Mouse (Mus musculus): ENCODE measurements at regions not wholly inside any gene's neighbourhood (a gene's known extent, or its start where the extent isn't known, plus 50 kb on each side); places are given as distances from the start of the nearest gene placed in this dataset.

GRCm38 (mm10) chr11:31780969-31781368, 91.0 kb upstream of the Cpeb4 start:
- DNase-seq = no peak
- intact Hi-C loops (cut with DNase I) = no loop called here

DNA sequence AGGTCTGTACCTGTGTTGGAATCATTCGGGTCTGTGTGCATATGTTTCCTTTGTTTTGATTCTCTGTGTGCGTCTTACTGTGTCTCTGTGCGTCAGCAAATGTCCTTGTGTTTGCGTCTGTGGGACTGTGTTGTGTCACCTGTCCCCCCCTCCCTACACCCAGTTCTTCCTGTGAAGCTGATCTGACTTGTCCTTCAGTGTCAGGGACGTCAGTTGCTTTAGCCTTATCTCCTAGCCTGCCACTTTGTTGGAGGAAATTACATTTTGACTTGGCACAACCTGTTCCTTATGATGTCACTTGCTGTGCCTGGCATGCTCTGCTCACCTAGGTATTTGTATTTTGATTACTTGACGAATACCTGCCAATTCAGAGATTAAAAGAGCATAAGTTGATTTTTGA, 90.4 kb upstream of the Cpeb4 start:
- intact Hi-C loops (cut with DNase I) = no loop called here
- no peak for DNase-seq

- DNase-seq = no peak
- intact Hi-C loops (cut with DNase I) = no loop called here
Observed at GRCm38 (mm10) chr11:31783506-31784063, 88.4 kb upstream of the Cpeb4 start.

DNA sequence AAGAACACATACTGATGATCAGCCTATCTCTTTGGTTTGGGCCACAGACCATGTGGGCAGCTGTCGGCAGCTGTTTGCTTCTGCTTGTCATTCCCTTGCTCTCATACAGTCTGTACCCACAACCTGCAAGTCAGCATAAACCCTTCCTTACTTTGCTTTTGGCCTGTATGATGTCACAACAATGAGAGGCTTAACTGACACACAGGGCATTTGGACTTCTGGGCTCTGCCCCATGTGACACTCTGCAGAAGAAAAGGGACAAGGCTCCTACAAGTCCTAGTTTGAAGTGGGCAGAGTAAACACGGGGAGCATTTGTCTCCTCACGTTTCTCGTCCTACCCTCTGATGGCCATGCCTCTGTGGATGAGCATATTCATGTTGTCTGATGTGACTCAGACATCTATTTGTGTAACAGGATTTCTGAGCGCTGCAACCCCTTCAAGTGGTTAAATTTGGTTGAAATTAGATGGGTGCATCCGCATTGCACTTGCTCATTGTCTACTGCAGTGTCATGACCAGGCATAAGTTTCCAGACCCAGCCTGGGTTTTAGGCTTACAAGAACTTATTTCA, 87.6 kb upstream of the Cpeb4 start:
- no peak for DNase-seq
- intact Hi-C loops (cut with DNase I) = no loop called here

GRCm38 (mm10) chr11:31785160-31785559, 86.9 kb upstream of the Cpeb4 start:
- DNase-seq = no peak
- intact Hi-C loops (cut with DNase I) = no loop called here

GRCm38 (mm10) chr11:31787376-31787775, 84.6 kb upstream of the Cpeb4 start:
- intact Hi-C loops (cut with DNase I) = no loop called here
- DNase-seq = no peak

DNA sequence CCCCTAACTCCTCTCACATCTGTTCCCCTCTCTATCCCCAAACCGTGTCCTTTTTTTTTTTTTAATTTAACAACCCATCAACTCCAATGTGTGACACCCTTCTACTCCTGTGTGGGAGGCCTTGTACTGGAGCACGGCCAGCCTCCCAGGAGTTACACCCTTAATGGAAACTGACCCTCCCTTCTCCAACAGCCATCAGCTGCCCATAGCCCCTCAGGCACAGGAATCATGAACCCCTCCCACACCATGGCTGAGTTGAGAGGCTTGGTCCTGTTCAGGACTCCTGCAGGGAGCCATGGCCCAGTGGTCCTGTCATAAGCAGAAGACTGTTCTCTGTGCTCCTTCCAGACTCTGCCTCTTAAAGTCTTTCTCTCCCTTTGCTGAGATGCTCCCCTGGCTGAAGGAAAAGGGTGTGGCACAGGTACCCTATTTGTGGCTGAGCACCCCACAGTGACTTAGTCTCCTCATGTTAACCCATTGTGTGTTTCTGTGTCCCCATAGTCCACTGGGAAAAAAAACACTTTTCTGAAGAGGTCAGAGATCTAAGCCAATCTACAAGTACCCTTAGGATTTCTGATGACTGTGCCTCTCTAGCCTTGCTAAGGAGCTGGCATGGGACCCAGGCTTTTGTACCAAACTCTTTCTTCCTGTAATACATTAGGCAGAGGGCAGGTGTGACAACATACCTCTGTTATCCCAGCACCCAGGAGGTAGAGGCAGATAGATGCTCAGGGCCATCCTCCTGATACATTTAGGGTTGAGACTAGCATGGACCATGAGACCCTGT, 83.9 kb upstream of the Cpeb4 start:
- intact Hi-C loops (cut with DNase I) = no loop called here

DNA sequence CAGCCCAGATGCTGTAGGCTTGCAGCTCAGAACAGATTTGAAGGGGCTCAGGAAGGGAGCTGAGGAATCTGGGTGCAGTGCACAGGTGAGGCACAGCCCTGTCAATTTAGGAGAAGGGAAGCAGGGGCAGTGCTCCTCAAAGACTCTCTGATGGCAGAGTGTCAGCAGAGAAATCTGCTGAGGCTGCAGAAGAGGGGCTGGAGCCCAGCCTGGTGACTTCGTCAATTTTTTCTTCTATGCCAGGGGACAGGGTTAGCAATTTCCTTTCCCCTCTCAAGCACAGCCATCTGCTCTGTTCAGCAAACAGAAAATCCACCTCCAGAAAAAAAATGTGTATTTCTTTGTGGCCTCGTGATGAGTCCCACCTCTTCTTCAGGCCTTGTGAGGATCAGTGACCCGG, 82.0 kb upstream of the Cpeb4 start:
- intact Hi-C loops (cut with DNase I) = no loop called here
- DNase-seq = no peak

More for the DNA sequence above, 83.9 kb upstream of the Cpeb4 start:
- DNase-seq = no peak

DNA sequence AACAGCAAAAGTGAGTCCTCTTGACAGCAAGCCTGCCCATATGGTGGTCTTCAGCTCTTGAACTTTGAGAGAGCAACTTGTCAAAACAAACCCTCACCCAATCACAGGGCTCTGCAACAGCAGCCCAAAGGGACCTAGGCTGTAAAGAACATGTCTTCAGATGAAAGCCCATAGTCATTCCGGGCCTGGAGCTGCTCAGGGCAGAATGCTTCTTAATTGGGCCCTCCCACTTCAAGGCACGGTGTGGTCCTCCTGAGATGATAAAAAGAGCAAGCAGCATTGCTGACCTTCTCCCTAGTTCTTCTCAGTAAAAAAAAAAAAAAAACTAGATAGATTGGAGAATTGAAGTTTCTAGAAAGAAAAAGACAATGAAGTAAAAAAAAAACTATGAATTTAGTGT, 80.7 kb upstream of the Cpeb4 start:
- DNase-seq = no peak
- intact Hi-C loops (cut with DNase I) = no loop called here

GRCm38 (mm10) chr11:31795084-31795483, 76.9 kb upstream of the Cpeb4 start:
- no peak for DNase-seq
- intact Hi-C loops (cut with DNase I) = loop anchor here (5.0 kb wide), 1 partner anchor 83 kb away; no protein-coding TSS in a partner anchor

GRCm38 (mm10) chr11:31796245-31796644, 75.8 kb upstream of the Cpeb4 start:
- peak; percentile 49 to 69 for DNase-seq
- intact Hi-C loops (cut with DNase I) = loop anchor here (2.0 to 5.0 kb wide), 2 partner anchors 77 to 84 kb away; partner anchors contain the start of gene Cpeb4

GRCm38 (mm10) chr11:31801575-31801974, 70.4 kb upstream of the Cpeb4 start:
- DNase-seq = no peak

DNA sequence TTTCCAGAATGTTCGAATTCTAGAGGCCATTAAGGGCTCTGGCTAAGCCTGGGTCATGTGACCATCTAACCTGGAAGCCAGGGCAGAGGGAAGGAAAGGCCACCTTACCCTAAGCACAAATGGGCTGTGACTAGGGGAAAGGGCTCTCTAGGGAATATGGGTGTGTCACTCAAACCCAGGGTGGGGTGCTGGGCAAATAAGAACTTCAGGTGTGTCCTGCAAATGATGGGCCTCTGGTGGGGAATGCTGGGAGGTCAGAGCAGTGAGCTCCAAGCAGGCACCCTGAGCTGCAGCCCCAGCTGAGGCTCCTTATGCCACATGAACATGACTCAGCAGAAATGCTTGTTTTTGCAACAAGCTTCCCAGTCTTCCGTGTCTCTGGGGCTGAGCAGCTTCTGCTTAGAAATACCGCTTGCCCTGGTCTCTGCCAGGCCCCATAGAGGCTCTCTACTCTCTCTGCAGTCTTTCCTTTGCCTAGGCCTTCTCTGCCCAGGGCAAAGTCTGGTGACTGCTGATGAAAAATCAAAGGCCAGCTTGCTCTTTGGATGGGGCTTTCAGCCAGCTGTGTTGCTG, 68.6 kb upstream of the Cpeb4 start:
- no peak for DNase-seq
- intact Hi-C loops (cut with DNase I) = no loop called here

More at GRCm38 (mm10) chr11:31801575-31801974, 70.4 kb upstream of the Cpeb4 start:
- intact Hi-C loops (cut with DNase I) = no loop called here

GRCm38 (mm10) chr11:31804518-31804917, 67.5 kb upstream of the Cpeb4 start:
- DNase-seq = no peak
- intact Hi-C loops (cut with DNase I) = no loop called here

GRCm38 (mm10) chr11:31807461-31808215, 64.4 kb upstream of the Cpeb4 start:
- no peak for DNase-seq
- intact Hi-C loops (cut with DNase I) = no loop called here

GRCm38 (mm10) chr11:31808216-31808838, 63.7 kb upstream of the Cpeb4 start:
- no peak for DNase-seq
- intact Hi-C loops (cut with DNase I) = no loop called here

DNA sequence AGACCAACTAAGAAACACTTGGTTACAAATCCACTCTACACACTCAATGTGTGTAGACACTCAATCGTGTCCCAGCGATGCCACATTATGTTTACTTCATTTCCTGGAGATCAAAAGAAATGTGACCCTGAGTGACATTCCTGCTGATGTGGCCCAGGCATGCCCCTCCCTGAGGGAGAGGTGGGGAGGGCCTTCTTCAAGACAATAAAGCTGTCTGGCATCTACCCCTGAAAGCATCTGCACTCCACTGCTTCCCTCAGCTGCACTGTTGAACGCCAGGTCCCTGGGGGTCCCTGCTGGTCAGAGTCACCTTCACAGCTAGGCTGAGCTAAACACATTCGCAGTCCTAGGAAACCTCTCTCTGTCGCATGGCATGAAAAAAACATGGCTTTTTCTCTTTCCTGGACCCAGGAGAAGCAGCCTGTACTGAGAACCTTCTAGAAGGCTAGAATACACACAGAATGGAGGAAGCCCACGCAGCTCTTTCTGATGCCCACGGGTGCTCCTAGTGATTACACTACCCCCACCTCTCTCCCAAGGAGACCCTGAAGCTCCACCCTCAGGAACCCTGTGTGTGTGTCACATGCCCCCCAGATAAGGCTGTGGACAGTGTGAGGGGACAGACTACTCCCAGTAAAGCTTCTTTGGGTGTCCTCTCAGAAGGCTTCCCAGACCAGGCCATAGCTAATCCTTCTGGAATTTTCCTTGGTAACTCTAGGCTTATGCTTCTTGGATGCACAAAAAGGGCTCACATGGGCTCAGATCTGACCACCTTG, 61.8 kb upstream of the Cpeb4 start:
- no peak for DNase-seq
- intact Hi-C loops (cut with DNase I) = no loop called here

DNA sequence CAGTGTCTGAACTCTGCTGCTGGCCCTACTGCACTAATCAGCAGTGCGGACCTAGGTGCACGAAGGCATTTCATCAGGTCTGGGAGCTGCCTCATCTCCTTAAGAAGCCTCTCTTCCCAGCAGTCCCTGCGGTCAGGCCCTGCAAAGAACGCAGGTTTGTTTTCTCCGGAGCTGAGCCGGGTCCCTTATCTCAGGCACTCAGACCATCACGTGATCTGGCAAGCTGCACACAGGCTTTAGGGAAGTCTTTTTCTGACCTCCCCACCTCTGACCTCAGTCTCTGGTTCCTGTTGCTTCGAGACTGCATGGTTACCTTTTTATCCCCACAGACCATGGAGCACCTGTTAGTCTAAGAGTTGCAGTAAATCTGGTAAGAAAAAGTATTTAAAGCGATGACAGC, 59.8 kb upstream of the Cpeb4 start:
- intact Hi-C loops (cut with DNase I) = no loop called here
- DNase-seq = peak in 1 of 2 experiments; percentile 34

DNA sequence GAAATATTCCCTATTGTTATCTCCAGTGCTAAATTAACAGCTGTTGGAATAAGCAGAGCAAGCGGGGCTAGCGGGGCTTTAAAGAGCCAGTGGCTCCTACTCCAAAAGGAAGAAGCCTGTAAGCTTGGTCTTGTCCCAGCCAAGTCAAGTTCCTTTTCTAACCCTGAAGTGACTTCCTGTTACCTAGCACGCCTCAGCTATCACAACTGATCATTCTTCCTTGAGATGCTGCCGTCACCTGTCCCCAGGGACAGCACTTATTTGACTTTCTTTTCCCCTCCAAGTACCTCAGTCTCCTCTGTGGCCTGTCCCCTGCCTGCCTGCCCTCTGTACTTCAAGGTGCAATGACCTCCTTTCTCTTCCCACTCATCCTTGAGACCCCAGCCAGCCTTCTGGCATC, 57.4 kb upstream of the Cpeb4 start:
- intact Hi-C loops (cut with DNase I) = no loop called here
- DNase-seq = no peak
